Mouse (Mus musculus) intestine, embryonic 16.5 days (tissue): ENCODE data around the gene Dmrt1. TPM values are rescaled to one million over a fixed set of nuclear protein-coding genes. Genes with fewer than 3 reads are reported as not detected.

Experiments used
- ATAC-seq: fragments of 200-750 bp; cut with Nextera tagmentation; 2 replicates; pipeline ENCODE4 v1.8.0; 2017; ENCODE audit warnings: moderate TSS enrichment, moderate library complexity
- H3K27ac ChIP-seq: fragments of 300-500 bp; sonication (generic); 2 replicates; pipeline ENCODE4 v1.5.1; 2014; ENCODE audit warnings: mild to moderate bottlenecking, low read length
- H3K27me3 ChIP-seq: fragments of 300-500 bp; sonication (generic); replicated peaks from 2 replicates; pipeline ENCODE4 v1.6.1; 2014; ENCODE audit warnings: low read length, control low read depth, mixed read lengths; ENCODE audit not compliant: control insufficient read depth, insufficient read depth
- H3K36me3 ChIP-seq: fragments of 300-500 bp; sonication (generic); 2 replicates; pipeline ENCODE4 v1.6.1; 2014; ENCODE audit warnings: low read length, control low read depth; ENCODE audit not compliant: control insufficient read depth, insufficient read depth
- H3K4me1 ChIP-seq: fragments of 300-500 bp; sonication (generic); 2 replicates; pipeline ENCODE4 v1.6.1; 2014; ENCODE audit warnings: low read length, control low read depth, mixed read lengths; ENCODE audit not compliant: control insufficient read depth, insufficient read depth
- H3K4me2 ChIP-seq: fragments of 300-500 bp; sonication (generic); 2 replicates; pipeline ENCODE4 v1.6.1; 2014; ENCODE audit warnings: low read depth, low read length, control low read depth
- H3K4me3 ChIP-seq: fragments of 300-500 bp; sonication (generic); 2 replicates; pipeline ENCODE4 v1.5.1; 2014; ENCODE audit warnings: mild to moderate bottlenecking, low read length
- H3K9ac ChIP-seq: fragments of 300-500 bp; sonication (generic); 2 replicates; pipeline ENCODE4 v1.6.1; 2014; ENCODE audit warnings: low read depth, low read length
- H3K9me3 ChIP-seq: fragments of 300-500 bp; sonication (generic); 2 replicates; pipeline ENCODE4 v1.6.1; 2016; ENCODE audit warnings: low read length, control low read depth; ENCODE audit not compliant: control insufficient read depth
- WGBS: fragments of 180-500 bp; shearing (Covaris S2); extraction: QIAGEN DNeasy Blood & Tissue Kit; methylation state at CpG from one replicate; pipeline ENCODE4 v1.1.7; 2014; 5-methylcytosine and 5-hydroxymethylcytosine counted together
- polyA plus RNA-seq: library from polyadenylated mRNA; unstranded; fragments of >200 nt; fragmentation: Nextera tagmentation; extraction: Ambion mirVana; gene quantifications from 2 replicates; pipeline ENCODE4 v1.2.1, GENCODE M21; 2015

The Dmrt1 gene
- polyA plus RNA-seq, 1 experiment from 2014 or later: not detected

GRCm38 (mm10) chr19:25611876-25612805, 106.7 kb downstream of the Dmrt1 start:
- no peaks in the 10 kb centered on the region for H3K36me3 ChIP-seq
- H3K27me3 ChIP-seq: peaks cover 80% of the 10 kb centered on the region
- H3K4me1 ChIP-seq: peaks cover 16% of the 10 kb centered on the region
- H3K4me3 ChIP-seq: no peak overlapping the region
- WGBS: 9% methylated on average over 16 of the region's 16 CpGs
- H3K4me2 ChIP-seq: no peak overlapping the region
- H3K9me3 ChIP-seq: no peaks in the 10 kb centered on the region
- no peak for ATAC-seq
- H3K27ac ChIP-seq: no peak overlapping the region
- H3K9ac ChIP-seq: no peak overlapping the region

DNA sequence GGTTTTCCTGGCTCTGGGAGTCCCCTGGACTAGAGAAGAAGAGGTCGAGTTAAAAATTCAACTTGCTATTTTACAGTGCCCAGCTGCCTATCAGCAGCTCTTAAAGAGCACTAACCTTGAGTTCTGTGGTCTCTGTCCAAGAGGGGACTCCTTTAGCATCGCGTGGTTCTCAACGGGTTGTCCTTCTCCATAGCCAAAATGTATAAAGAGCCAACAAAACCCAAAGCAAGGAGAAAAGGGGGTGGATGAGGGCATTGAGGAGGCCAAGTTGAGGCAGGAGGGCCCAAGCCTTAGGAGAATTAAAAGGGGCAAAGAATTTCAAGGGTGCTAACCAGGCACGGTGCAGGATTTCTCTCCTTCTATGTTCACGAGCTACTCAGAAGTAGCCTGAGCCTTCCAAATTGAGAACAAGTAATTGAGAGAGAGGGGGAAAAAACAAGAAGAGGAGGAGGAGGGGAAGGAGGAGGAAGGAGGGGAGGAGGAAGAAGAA, 107.4 kb downstream of the Dmrt1 start:
- peaks cover 73% of the 10 kb centered on the region for H3K27me3 ChIP-seq
- H3K36me3 ChIP-seq: no peaks in the 10 kb centered on the region
- no peak overlapping the region for H3K9ac ChIP-seq
- H3K4me1 ChIP-seq: peaks cover 16% of the 10 kb centered on the region
- 4% methylated on average over 6 of the region's 6 CpGs for WGBS
- no peak overlapping the region for H3K27ac ChIP-seq
- H3K4me3 ChIP-seq: no peak overlapping the region
- H3K4me2 ChIP-seq: no peak overlapping the region
- no peak for ATAC-seq
- H3K9me3 ChIP-seq: no peaks in the 10 kb centered on the region

DNA sequence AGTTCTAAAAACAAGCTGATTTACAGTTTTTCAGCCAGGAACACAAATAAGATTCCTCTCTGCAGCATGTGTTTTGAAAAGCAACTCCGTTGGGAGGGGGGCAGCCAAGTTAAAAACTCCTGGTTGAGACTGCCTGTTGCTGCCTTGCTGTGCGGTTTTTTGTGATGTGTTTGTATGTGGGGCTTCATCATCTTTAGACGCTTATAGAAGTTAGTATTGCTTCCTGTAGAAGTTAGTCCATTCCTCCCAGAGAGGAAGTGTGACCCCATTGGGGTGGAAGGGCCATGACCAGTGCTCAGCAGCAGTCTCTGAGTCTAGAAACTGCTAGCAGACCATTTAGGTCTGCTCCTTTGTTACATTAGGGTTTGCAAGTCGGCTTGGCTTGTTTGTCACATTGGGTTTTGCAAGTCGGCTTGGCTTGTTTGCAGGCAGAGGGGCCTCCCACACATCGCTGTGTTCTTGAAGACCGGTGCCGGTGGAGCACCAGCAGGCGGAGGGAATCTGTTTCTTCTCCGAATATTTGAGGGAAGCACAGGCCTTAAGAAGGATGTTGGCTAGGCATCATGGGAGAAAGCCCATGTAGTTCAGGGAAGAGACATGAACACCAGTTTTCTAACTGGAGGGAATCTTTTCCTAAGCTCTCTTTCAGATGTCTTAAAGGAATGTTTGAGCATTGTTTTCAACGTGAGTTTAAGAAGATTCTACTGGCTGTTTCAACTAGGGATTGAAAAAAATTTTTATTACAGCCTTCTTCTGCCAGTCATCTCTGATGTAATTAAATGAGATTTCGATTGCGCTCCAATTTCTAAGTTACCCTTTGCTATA, 108.3 kb downstream of the Dmrt1 start:
- Histone ChIP-seq H3K4me2 (no peak overlapping the region), H3K4me1 (peaks cover 16% of the 10 kb centered on the region), H3K27me3 (peaks cover 70% of the 10 kb centered on the region), H3K36me3 (no peaks in the 10 kb centered on the region), H3K9ac (no peak overlapping the region), H3K9me3 (no peaks in the 10 kb centered on the region), H3K27ac (no peak overlapping the region), H3K4me3 (no peak overlapping the region)
- no peak for ATAC-seq
- 8% methylated on average over 13 of the region's 13 CpGs for WGBS

- ATAC-seq: no peak
- peaks cover 4% of the 10 kb centered on the region; the same call in 1 of the 2 replicates for H3K4me1 ChIP-seq
- no peak overlapping the region for H3K4me3 ChIP-seq
- 12% methylated on average over 6 of the region's 6 CpGs for WGBS
- H3K27ac ChIP-seq: no peak overlapping the region
- no peak overlapping the region for H3K4me2 ChIP-seq
- no peaks in the 10 kb centered on the region for H3K9me3 ChIP-seq
- H3K9ac ChIP-seq: no peak overlapping the region
- H3K27me3 ChIP-seq: peaks cover 72% of the 10 kb centered on the region
- no peaks in the 10 kb centered on the region for H3K36me3 ChIP-seq
Measured at GRCm38 (mm10) chr19:25615889-25616288, 110.5 kb downstream of the Dmrt1 start.

DNA sequence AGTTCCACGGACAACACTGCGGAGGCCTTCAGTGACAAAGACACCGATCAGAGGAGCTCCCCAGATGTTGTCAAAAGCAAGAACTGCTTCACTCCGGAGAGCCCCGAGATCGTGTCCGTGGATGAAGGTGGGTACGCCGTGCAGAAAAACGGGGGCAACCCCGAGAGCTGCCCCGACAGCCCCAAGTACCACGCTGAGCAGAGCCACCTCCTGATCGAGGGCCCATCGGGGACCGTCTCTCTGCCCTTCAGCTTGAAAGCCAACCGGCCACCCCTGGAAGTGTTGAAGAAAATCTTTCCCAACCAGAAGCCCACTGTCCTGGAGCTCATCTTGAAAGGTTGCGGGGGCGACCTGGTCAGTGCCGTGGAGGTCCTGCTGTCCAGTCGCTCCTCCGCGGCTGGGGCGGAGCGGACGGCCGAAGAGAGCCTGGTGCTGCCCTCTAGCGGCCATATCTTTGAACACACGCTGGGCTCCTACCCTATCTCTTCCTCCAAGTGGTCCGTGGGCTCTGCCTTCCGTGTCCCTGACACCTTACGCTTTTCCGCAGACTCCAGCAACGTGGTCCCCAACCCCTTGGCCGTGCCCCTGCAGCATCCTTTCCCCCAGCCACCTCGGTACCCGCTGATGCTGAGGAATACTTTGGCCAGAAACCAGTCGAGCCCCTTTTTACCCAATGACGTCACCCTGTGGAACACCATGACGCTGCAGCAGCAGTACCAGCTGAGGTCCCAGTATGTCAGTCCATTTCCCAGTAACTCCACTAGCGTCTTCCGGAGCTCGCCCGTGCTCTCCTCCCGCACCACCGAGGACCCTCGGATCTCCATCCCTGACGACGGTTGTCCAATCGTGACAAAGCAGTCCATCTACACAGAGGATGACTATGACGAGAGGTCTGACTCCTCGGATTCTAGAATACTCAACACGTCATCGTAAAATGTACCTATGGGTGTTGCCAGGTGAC, 117.2 kb downstream of the Dmrt1 start:
- Histone ChIP-seq H3K4me2 (peak overlapping the region; percentile 50), H3K9ac (peak overlapping the region; percentile 14; the same call in 1 of the 2 replicates), H3K4me3 (peak overlapping the region; percentile 27), H3K4me1 (0 out of 2 replicates have a peak, but pooled peaks cover 3% of the 10 kb centered on the region), H3K27me3 (peaks cover 68% of the 10 kb centered on the region), H3K9me3 (no peaks in the 10 kb centered on the region), H3K27ac (no peak overlapping the region), H3K36me3 (no peaks in the 10 kb centered on the region)
- ATAC-seq: peak; percentile 55; the same call in 1 of the 2 replicates
- 28% methylated on average over 54 of the region's 54 CpGs for WGBS

- Histone ChIP-seq H3K4me1 (no peaks in the 10 kb centered on the region), H3K27ac (no peak overlapping the region), H3K4me2 (no peak overlapping the region), H3K36me3 (no peaks in the 10 kb centered on the region), H3K4me3 (no peak overlapping the region), H3K9me3 (no peaks in the 10 kb centered on the region), H3K27me3 (peaks cover 18% of the 10 kb centered on the region), H3K9ac (no peak overlapping the region)
- ATAC-seq: peak; percentile 40; the same call in 1 of the 2 replicates
- 13% methylated on average over 9 of the region's 9 CpGs for WGBS
Measured at GRCm38 (mm10) chr19:25628490-25628889, 123.1 kb downstream of the Dmrt1 start.

DNA sequence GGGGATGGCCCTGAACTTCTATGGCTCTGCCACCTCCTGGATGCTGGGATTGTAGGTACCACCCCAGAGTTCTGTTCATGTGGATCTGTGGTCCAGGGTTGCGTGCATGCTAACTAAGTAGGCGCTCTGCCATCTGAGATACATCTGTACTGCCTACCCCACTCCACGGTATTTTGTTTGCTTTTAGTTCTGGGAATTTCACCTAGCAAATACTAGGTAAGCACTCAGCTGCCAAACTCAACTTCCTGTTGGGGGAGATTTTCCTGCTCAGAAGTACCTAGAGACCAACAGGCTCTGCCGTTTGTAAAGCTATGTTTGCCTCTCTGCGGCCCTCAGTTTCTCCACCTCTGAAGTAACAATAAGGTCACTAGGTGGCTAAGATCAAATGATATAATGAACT, 129.7 kb downstream of the Dmrt1 start:
- Histone ChIP-seq H3K9me3 (no peaks in the 10 kb centered on the region), H3K36me3 (no peaks in the 10 kb centered on the region), H3K4me1 (no peaks in the 10 kb centered on the region), H3K4me2 (no peak overlapping the region), H3K4me3 (no peak overlapping the region), H3K27me3 (no peaks in the 10 kb centered on the region), H3K9ac (no peak overlapping the region), H3K27ac (no peak overlapping the region)
- 74% methylated on average over 5 of the region's 5 CpGs for WGBS
- no peak for ATAC-seq

GRCm38 (mm10) chr19:25635622-25636244, 130.3 kb downstream of the Dmrt1 start:
- no peak overlapping the region for H3K27ac ChIP-seq
- no peaks in the 10 kb centered on the region for H3K4me1 ChIP-seq
- H3K4me2 ChIP-seq: peak overlapping the region; percentile 39
- WGBS: 14% methylated on average over 22 of the region's 22 CpGs
- 0 out of 2 replicates have a peak, but pooled peaks have one; percentile 64 for ATAC-seq
- H3K36me3 ChIP-seq: no peaks in the 10 kb centered on the region
- H3K9me3 ChIP-seq: no peaks in the 10 kb centered on the region
- no peaks in the 10 kb centered on the region for H3K27me3 ChIP-seq
- H3K4me3 ChIP-seq: peak overlapping the region; percentile 15
- no peak overlapping the region for H3K9ac ChIP-seq
